In genomic region chr6:29406412-29406811, GRCm38 (mm10) we compare ENCODE assay signal across 27 mouse cellular contexts. TPM values are rescaled to one million over a fixed set of nuclear protein-coding genes. Genes with fewer than 3 reads are reported as not detected.
DNase-seq lines count a peak whose midpoint lies in the region; ATAC-seq and TF ChIP-seq lines count a peak whose summit lies in the region.
"Had no signal": no experiment of that assay in that cellular context is flagged by ENCODE, and none has a peak within 500 bp of the region (broad histone marks: within the 10 kb centered on the region; RNA-seq: fewer than 3 reads in every experiment).

No protein-coding gene starts in this region.

- H3K4me2 ChIP-seq in neural tube, embryonic 14.5 days (ENCODE audit: low read depth, low read length): no peak overlapping the region
- H3K4me2 ChIP-seq: heart, embryonic 12.5 days; kidney, embryonic 15.5 days had no signal

- peaks cover 13% of the 10 kb centered on the region; the same call in 1 of the 2 replicates for H3K36me3 ChIP-seq in neural tube, embryonic 14.5 days (ENCODE audit: control insufficient read depth, insufficient read depth, low read length)
- H3K36me3 ChIP-seq: G1E had no signal

- no peaks in the 10 kb centered on the region for H3K4me1 ChIP-seq in neural tube, embryonic 14.5 days (ENCODE audit: control insufficient read depth, insufficient read depth, low read length)

- peak; percentile 58; the same call in 1 of the 2 replicates for ATAC-seq in neural tube, embryonic 14.5 days (ENCODE audit: low read depth)
- ATAC-seq: forebrain, embryonic 16.5 days; Patski had no signal

- TF ChIP-seq CTCF in layer of hippocampus, adult 2 months (conservative IDR thresholded peaks at IDR 0.05): no peak

- H3K27ac ChIP-seq in layer of hippocampus, adult 2 months: peak overlapping the region; percentile 41; the same call in 1 of the 2 replicates
- peak overlapping the region; percentile 55 for H3K27ac ChIP-seq in neural tube, embryonic 14.5 days (ENCODE audit: low read depth, low read length)
- H3K27ac ChIP-seq: forebrain, embryonic 10.5 days; kidney, embryonic 15.5 days; midbrain, embryonic 10.5 days had no signal

- no peaks in the 10 kb centered on the region for H3K9me3 ChIP-seq in neural tube, embryonic 14.5 days (ENCODE audit: control insufficient read depth, low read length)
- H3K9me3 ChIP-seq: forebrain, embryonic 10.5 days; G1E; heart, embryonic 12.5 days; kidney, embryonic 15.5 days; midbrain, embryonic 10.5 days had no signal

- 32% methylated on average over 6 of the region's 6 CpGs for WGBS in neural tube, embryonic 14.5 days

- H3K27me3 ChIP-seq in neural tube, embryonic 14.5 days (ENCODE audit: control insufficient read depth, insufficient read depth, low read length): no peaks in the 10 kb centered on the region
- H3K27me3 ChIP-seq: Patski had no signal

- DNase-seq in cerebellum, postnatal 14 days: peak; percentile 57 to 63
- no peak for DNase-seq in cerebellum, adult 8-10 months
- no peak for DNase-seq in layer of hippocampus, adult 2 months (ENCODE audit: low spot score in 2 of 2)
- DNase-seq in layer of hippocampus, adult 8-10 months (ENCODE audit: low spot score in 2 of 2): no peak
- peak; percentile 30 to 54 for DNase-seq in cerebellum, postnatal 25 days
- DNase-seq in heart, postnatal 25 days (ENCODE audit: low spot score): no peak
- DNase-seq: adrenal gland, adult 2 months; B cell, adult 2 months; gastrocnemius, postnatal 25 days; heart, adult 18-20 months; heart, postnatal 10 days; kidney, adult 11 months; kidney, postnatal 36 days; layer of hippocampus, adult 9-11 months; lung, postnatal 10 days; right cerebral cortex, adult 18-20 months; right cerebral cortex, postnatal 4 days; thymus, postnatal 36 days had no signal

- no peak overlapping the region for H3K4me3 ChIP-seq in layer of hippocampus, adult 2 months
- H3K4me3 ChIP-seq in neural tube, embryonic 14.5 days (ENCODE audit: low read depth, low read length): no peak overlapping the region
- H3K4me3 ChIP-seq: forebrain, embryonic 10.5 days; heart, embryonic 12.5 days; kidney, embryonic 15.5 days; midbrain, embryonic 10.5 days had no signal

- intact Hi-C loops in heart, postnatal 25 days (cut with DNase I): no loop called here

- H3K9ac ChIP-seq in neural tube, embryonic 14.5 days (replicated peaks; ENCODE audit: low read depth, low read length): no peak overlapping the region
- H3K9ac ChIP-seq: heart, embryonic 12.5 days; kidney, embryonic 15.5 days had no signal

RNA-seq across cellular contexts. Expression of gene Ccdc136, which starts 10.3 kb away (rescaled TPM):
- 10 to 100 TPM; 66.9 to 74.2 TPM for total RNA-seq in layer of hippocampus, adult 2 months (2021)
- 10 to 100 TPM; 77.8 to 87.7 (median 83.6) TPM for total RNA-seq in layer of hippocampus, adult 8-10 months (2022)
- 55.7 and 69.1 TPM in 2 replicates for polyA plus RNA-seq in neural tube, embryonic 14.5 days (2014; fragmentation: Nextera tagmentation; extraction: Ambion mirVana)
- 1 to 10 TPM; 1.9 to 3.1 TPM for total RNA-seq in heart, postnatal 25 days (2021)

RNA-seq across cellular contexts. Expression of gene Opn1sw, which starts 18.1 kb away (rescaled TPM):
- not detected for total RNA-seq in layer of hippocampus, adult 2 months (2021)
- under 1 TPM in 2 of 4 experiments, not detected in 2; 0.33 to 0.80 TPM for total RNA-seq in layer of hippocampus, adult 8-10 months (2022)
- 0.37 and 1.6 TPM in 2 replicates for polyA plus RNA-seq in neural tube, embryonic 14.5 days (2014; fragmentation: Nextera tagmentation; extraction: Ambion mirVana)
- not detected for total RNA-seq in heart, postnatal 25 days (2021)
- total RNA-seq: adrenal gland, adult 2 months; CH12.LX; heart, adult 18-20 months; heart, postnatal 10 days had no signal
- polyA plus RNA-seq: adrenal gland, adult 2 months; G1E had no signal

RNA-seq across cellular contexts. Expression of gene Flnc, which starts 26.6 kb away (rescaled TPM):
- 1 to 10 TPM; 1.2 to 1.4 TPM for total RNA-seq in layer of hippocampus, adult 2 months (2021)
- total RNA-seq in layer of hippocampus, adult 8-10 months (2022): 1 to 10 TPM; 2.1 to 8.8 (median 5.4) TPM
- 4.9 and 5.0 TPM in 2 replicates for polyA plus RNA-seq in neural tube, embryonic 14.5 days (2014; fragmentation: Nextera tagmentation; extraction: Ambion mirVana)
- 100 to 1,000 TPM; 201 to 220 TPM for total RNA-seq in heart, postnatal 25 days (2021)

RNA-seq across cellular contexts. Expression of gene Calu, which starts 58.5 kb away (rescaled TPM):
- 10 to 100 TPM; 65.3 to 67.6 TPM for total RNA-seq in layer of hippocampus, adult 2 months (2021)
- total RNA-seq in layer of hippocampus, adult 8-10 months (2022): 10 to 100 TPM; 65.8 to 71.3 (median 69.3) TPM
- polyA plus RNA-seq in neural tube, embryonic 14.5 days (2014; fragmentation: Nextera tagmentation; extraction: Ambion mirVana): 141 and 194 TPM in 2 replicates
- 100 to 1,000 TPM; 233 to 264 TPM for total RNA-seq in heart, postnatal 25 days (2021)

Comparison
In these comparisons a context has a peak if more than half of its experiments do, and no peak if none do; other contexts are left out.
1. DNase-seq: peak in cerebellum, postnatal 14 days (2 of 2) and cerebellum, postnatal 25 days (2 of 2); none in cerebellum, adult 8-10 months (single experiment), layer of hippocampus, adult 2 months (0 of 2), layer of hippocampus, adult 8-10 months (0 of 2) and heart, postnatal 25 days (single experiment).
2. RNA of gene Ccdc136, which starts 10.3 kb away (total RNA-seq): 77.8 to 87.7 TPM in layer of hippocampus, adult 8-10 months and 66.9 to 74.2 TPM in layer of hippocampus, adult 2 months; 1.9 to 3.1 TPM in heart, postnatal 25 days; every median in the first group is over 10 times any median in the second.
3. RNA of gene Flnc, which starts 26.6 kb away (total RNA-seq): 201 to 220 TPM in heart, postnatal 25 days; 2.1 to 8.8 TPM in layer of hippocampus, adult 8-10 months and 1.2 to 1.4 TPM in layer of hippocampus, adult 2 months; every median in the first group is over 10 times any median in the second.